Mouse (Mus musculus): Measurements from ENCODE around the gene Ubac2.

Gene Ubac2

GRCm38 (mm10) chr14:121965461-121965860 is 87.0 kb downstream of the Ubac2 start:
- DNase-seq (ENCODE audit: low read depth, low spot score): no peak

- DNase-seq (ENCODE audit: low read depth, low spot score): no peak
Measured at GRCm38 (mm10) chr14:121967095-121967494, 88.7 kb downstream of the Ubac2 start.

- DNase-seq (ENCODE audit: low read depth, low spot score): no peak
Measured at GRCm38 (mm10) chr14:121970402-121970801, 92.0 kb downstream of the Ubac2 start.

- no peak for DNase-seq (ENCODE audit: low read depth, low spot score)
Measured at GRCm38 (mm10) chr14:121973114-121973513, 94.7 kb downstream of the Ubac2 start.

GRCm38 (mm10) chr14:121981531-121981930 is 103.1 kb downstream of the Ubac2 start:
- DNase-seq (ENCODE audit: low read depth, low spot score): no peak

GRCm38 (mm10) chr14:121983009-121983933 is 104.9 kb downstream of the Ubac2 start:
- no peak for DNase-seq (ENCODE audit: low read depth, low spot score)

- DNase-seq (ENCODE audit: low read depth, low spot score): no peak
Measured at GRCm38 (mm10) chr14:121985477-121985876, 107.1 kb downstream of the Ubac2 start.

- no peak for DNase-seq (ENCODE audit: low read depth, low spot score)
Measured at GRCm38 (mm10) chr14:121986028-121986427, 107.6 kb downstream of the Ubac2 start.

- DNase-seq (ENCODE audit: low read depth, low spot score): no peak
Measured at GRCm38 (mm10) chr14:121987287-121987686, 108.9 kb downstream of the Ubac2 start.

GRCm38 (mm10) chr14:121987691-121988090 is 109.3 kb downstream of the Ubac2 start:
- DNase-seq (ENCODE audit: low read depth, low spot score): no peak

GRCm38 (mm10) chr14:121989331-121989730 is 110.9 kb downstream of the Ubac2 start:
- DNase-seq (ENCODE audit: low read depth, low spot score): no peak

GRCm38 (mm10) chr14:121989869-121990268 is 111.4 kb downstream of the Ubac2 start:
- DNase-seq (ENCODE audit: low read depth, low spot score): no peak

- no peak for DNase-seq (ENCODE audit: low read depth, low spot score)
Measured at GRCm38 (mm10) chr14:121990897-121991296, 112.5 kb downstream of the Ubac2 start.

GRCm38 (mm10) chr14:121991921-121992320 is 113.5 kb downstream of the Ubac2 start:
- DNase-seq (ENCODE audit: low read depth, low spot score): no peak

GRCm38 (mm10) chr14:121992395-121993280 is 114.2 kb downstream of the Ubac2 start:
- DNase-seq (ENCODE audit: low read depth, low spot score): no peak

GRCm38 (mm10) chr14:121993616-121994015 is 115.2 kb downstream of the Ubac2 start:
- DNase-seq (ENCODE audit: low read depth, low spot score): no peak

- DNase-seq (ENCODE audit: low read depth, low spot score): no peak
Measured at GRCm38 (mm10) chr14:121994171-121994700, 115.8 kb downstream of the Ubac2 start.

GRCm38 (mm10) chr14:121994846-121995556 is 116.6 kb downstream of the Ubac2 start:
- DNase-seq (ENCODE audit: low read depth, low spot score): no peak

GRCm38 (mm10) chr14:121995557-121995870 is 117.1 kb downstream of the Ubac2 start:
- DNase-seq (ENCODE audit: low read depth, low spot score): no peak

- no peak for DNase-seq (ENCODE audit: low read depth, low spot score)
Measured at GRCm38 (mm10) chr14:121996786-121997185, 118.4 kb downstream of the Ubac2 start.

GRCm38 (mm10) chr14:121999455-121999854 is 121.0 kb downstream of the Ubac2 start:
- DNase-seq (ENCODE audit: low read depth, low spot score): no peak
